Mouse (Mus musculus): ENCODE results near the gene Stxbp5.

DNA sequence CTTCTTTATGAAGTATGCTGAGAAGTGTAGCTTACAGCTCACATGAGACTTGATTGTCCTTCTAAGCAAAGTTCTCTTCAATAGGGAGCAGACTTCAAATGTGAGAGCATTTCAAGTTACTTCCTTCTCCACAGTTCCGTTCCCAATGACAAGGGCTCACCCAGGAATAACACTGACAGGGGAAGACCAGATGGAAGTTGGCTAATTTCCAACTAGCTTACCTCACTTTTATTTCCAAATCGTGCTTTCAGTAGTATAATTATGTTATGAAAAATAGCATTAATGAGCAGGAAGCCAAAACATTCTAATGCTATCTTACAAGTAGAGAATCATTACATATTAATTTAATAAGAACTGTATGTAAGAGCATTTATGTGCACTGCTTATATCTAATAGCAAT lies 7.3 kb downstream of the Stxbp5 start:
- TF ChIP-seq HCFC1 (IDR thresholded peaks at IDR 0.05; ENCODE audit: borderline replicate concordance, insufficient read depth, low read length) (no peak), ZNF384 (IDR thresholded peaks at IDR 0.05; ENCODE audit: low read depth, low read length) (no peak), MAFK (IDR thresholded peaks at IDR 0.05; ENCODE audit: insufficient read depth, low read depth, low read length) (no peak)

Measured in ES-E14 (cell line).